Mouse (Mus musculus) urinary bladder, postnatal 4 days (tissue): ENCODE results near the gene Clca1.
"Not testable (repeated sequence)": the region's sequence is repeated elsewhere in the genome, so short reads cannot be mapped to it uniquely, and the experiment has no call there.

Experiments
- DNase-seq, 2 experiments: peaks; one replicate each; pipeline ENCODE4 v3.0.0; 2021 to 2022; ENCODE audit warnings: low spot score in 2 of 2

The Clca1 gene

DNA sequence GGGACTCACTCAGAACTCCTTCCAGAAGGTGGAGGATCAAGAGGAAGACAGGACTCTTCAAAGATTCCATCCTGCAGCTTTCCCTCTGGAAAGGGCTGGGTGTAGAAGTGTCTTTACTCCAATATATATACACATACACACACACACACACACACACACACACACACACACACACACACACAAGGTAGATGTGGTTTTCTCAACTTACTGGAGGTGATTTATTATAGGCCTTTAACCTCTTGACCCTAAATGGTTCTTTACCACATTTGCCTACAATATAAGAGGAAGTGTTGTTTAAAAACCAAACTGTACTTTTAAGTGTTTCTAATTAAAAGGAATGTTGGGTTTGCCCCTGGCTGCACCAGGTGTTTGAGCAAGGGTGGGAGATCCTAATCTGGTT, at the start of gene Clca1:
Clca1 (minus strand) TSS at position 101 of the 400 bp plus-strand sequence.
- DNase-seq: no peak

DNA sequence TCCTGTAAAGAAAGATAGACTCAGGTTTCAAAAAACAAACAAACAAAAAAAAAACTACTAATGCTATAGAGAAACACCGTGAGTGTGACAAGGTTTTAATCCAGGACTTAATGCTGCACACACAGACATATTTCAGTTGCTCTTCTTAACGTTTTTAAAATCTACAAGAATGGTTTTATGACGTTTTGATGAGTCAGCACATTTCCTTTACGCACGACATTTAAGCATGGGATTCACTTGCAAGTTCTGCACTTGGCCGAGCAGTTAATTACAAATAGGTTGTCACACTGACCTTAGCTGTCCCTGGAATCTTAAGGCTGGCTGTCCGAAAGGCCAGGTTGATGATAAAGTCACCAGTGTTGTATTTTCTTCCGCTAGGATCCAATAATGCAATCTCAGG, 48.3 kb upstream of the Clca1 start:
- no peak for DNase-seq

DNA sequence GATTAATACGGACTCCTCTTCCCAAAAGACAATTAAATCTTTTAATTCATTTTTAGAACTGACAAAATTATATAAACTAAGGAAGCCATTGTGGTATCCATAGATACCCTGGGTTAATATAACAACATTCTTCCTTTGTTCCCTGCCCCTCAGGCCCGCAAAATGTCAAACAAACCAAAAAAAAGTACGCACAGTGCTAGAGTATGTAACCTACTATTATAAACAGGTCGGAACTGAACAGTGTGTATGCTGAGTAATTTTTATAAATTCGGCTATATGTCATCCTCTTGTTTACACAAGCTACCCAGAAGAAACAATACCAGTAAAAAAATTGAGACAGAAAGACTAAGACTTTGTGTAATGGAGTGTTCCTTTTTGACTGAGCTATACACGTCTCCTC, 45.8 kb upstream of the Clca1 start:
- no peak for DNase-seq

DNA sequence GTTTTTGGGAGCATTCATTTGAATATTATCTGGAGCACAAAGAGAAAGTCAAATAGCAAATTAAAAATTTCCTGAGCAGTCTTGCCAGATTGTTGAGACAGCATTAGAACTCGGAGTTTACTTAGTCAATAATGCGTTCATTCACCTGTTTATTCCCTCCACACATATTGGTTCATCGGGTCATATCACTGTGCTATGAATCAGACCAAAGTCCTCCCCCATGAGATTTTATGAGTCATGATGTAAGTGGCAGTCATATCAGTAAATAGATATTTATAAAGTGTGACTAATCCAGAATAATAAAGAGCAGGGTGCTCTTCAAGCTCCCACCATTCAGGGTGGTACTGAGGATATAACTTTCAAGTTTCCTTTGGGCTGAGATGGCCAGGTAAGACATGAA, 39.8 kb upstream of the Clca1 start:
- no peak for DNase-seq

DNA sequence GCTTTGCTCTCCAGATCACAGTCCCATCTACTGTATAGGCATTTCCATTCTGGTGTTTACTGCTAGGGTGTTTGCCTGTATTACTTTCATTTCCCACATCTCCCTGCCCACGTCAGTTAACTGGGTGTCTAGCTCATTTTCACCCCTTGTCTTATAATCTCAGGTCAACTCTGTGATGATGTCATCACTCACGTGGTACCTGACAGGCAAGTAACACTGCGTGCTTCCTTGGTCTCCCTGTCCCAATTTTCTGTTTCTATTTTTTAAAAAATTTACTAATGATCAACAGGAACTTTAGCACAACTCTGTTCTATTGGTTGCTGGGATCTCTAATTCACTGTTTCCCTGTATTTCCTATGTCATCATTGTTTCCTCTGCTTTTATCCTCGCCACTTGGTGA, 36.4 kb upstream of the Clca1 start:
- DNase-seq: no peak

DNA sequence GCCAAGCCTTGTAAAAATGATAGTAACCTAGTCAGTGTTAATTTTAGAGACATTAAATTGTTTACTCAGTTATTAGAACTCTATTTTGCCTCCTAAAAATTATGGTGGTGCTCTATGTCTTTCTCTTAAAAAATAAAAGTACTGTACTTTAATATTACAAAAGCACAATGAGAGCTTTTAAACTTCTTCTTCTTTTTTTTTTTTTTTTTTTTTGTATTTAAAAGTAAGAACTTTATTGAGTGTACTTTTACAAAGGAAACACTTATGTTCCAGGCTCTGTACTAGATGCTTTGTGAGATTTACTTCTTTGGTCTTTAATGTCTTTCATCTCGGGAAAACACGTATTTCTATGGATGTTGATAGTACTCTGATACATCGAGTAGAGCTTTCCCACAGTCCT, 22.6 kb upstream of the Clca1 start:
- DNase-seq: not testable (repeated sequence)

DNA sequence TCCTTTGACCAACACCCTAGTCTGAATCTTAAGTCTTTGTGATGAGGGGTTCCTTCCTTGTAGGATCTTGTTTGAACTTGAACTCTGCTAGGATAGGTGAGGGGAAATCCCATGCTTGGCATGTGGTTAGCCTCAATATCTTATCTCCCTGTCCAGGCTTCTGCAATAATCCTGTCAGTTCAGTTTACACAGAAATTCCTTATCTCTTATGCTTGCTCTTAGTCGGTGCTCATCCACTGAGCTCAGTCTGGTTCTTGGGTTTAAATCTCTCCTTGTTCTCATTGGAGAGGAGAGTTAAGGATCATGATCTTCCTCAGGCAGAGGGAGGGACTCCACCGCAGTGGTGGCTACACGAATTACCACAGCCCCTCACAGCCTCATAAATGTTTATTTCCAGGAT, 17.2 kb upstream of the Clca1 start:
- DNase-seq: no peak

DNA sequence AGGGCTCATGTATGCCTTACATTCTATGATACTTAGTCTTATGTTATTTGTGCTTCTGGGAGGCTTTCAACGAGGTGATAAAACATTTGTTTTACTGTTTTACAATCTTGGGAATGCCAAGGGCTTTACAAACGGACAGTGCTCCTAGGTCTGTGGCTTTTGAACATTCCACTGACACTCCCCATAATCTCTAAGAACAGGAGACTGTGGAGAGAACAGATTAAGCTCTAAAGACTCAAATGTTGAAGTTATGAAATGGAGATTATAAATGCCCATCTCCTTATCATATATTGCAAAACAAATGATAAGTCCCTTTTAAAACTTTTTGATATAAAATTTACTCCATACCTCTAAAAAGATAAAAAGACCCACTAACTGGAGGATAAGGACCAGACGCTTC, 6.2 kb upstream of the Clca1 start:
- DNase-seq: no peak

DNA sequence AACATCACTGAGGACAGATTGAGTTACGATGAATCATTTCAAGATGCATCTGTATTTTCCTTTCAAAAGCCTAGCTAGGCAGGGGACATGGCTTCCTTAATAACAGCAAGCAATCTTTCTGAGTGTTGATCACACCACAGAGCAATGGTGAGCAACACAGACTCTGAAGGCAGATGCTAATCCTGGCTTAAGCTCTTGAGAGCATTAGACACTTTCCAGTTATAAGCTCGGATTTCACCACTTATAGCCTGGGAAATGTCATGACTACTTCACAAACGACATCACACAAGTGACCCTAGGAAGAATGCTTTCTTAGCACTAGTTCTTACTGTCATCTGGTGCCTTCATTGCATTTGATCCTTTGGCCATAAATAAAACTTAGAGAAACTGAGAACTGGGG, 4.5 kb downstream of the Clca1 start:
- DNase-seq: no peak

DNA sequence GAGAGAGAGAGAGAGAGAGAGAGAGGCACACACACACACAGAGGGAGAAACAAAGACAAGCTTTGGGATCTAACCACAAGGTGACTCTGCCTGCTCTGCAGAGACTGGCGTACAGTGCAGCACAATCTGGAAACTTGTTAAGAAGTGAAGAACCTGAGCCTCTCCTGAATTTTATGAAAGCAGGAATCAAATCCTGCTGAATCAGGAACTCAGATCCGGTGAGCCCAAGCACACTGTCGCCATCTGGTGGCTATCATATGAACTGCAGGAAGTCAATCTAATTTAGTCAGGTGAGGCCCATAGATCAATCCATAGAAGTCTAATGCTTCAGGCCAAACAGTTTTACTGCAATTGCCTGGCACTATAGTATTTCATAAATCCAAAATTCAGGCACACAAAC, 5.8 kb downstream of the Clca1 start:
- no peak for DNase-seq

DNA sequence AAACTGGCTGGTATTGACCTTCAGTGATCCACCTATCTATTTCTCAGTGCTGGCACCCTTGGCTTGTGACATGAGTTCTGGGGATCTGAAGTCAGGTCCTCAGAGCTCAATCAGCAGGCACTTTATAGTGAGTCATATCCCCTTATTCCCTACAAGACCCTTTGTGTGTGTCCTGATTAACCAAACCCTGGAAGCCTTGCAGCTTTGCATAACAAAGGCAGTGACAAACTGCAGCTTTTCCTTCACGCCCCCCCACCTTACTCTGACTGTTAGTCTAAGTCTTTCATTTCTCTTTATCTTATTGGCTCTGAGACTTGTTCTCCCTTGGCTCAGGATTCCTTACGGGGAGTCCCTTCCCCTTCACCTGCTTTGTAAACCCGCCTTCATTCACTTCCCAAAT, 14.8 kb downstream of the Clca1 start:
- no peak for DNase-seq

DNA sequence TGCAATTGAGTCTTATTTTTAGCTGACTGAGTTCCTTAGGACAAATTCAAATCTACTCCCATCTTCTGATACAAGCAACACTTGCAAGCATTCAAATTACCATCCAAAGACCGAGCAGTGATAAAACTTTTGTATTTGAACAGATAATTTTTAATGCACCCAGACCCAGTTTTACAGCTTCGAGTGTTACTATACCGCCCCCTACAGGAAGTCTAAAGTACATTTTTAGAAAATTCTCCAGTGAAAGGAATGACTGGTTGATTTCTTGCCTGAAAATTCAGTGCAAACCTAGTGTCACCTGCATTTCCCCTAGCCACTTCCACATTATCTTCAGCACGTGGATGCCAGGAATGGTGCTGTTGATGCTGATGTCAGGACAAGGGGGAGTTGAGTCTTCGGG, 28.2 kb downstream of the Clca1 start:
- DNase-seq: no peak

DNA sequence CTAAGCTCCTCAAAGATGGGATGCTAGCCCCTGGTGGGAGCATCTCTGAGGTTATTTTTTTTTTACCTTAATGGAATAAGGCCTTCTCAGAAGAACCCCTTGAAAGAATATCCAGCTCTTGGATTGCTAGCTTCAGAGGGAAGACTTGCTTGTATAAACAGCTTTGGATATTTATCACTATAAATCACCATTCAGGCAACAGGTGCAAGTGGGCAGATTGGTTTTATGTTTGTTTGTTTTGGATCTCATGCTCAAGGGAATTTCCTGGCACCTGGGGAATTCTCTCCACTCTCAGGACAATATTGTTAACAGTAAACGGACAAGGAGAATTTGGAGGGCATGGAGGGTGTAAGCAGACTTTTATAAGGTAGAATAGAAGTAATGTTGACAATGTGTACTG, 31.7 kb downstream of the Clca1 start:
- DNase-seq: no peak

DNA sequence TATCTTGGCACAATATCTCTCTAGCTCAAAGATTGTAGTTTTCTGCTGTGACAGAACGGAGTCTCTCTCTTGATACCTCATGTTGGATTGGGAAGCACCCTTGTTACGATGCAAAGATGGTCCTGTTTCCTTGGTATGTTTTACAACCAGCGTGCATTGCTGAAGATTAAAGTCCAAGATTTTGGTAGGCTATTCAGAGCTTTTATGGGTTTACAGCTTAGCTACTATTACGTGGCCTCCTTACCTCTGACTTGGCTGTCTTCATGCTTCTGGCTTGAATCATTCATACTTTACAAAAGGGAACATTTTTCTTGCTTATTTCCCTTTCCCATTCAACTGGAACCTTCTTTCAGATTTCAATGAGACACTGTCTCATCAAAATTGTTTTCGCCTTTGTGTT, 39.5 kb downstream of the Clca1 start:
- DNase-seq: no peak

DNA sequence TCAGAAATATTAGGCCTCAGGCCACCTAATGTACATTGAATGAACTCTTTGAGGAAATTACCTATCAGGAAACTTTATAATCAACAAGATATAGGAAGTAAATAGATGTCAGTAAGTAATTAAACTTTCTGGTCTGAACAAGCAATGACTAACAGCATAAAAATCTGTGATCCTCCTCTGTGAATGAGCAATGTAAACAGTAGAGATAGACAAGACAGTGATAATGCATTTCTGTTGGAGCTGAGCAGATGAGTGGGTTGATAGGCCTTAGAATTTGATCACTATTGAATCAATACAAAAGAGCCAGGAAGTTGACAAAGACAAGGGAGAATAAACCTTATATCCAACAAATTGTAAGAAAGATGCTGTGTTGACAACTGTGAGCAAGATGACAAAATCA, 40.0 kb downstream of the Clca1 start:
- DNase-seq: no peak

DNA sequence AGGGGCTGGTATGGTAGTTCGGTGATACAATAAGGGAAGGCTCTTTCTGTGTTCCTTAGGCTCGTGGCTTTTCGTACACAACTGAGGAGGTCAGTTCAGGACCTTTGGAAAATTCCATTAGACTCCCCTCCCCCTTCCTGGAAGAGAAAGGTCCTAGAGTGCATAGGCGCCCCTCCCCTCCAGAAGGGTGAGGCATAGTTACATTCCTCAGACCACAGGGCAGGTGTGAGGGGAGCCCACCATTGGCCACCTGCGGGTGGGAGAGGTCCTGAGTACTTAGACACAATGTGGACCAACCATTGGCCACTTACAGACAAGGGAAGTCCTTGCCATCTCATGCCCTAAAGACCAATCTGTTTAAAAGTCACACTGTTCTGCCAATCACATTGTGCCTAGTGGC, 46.7 kb downstream of the Clca1 start:
- no peak for DNase-seq

DNA sequence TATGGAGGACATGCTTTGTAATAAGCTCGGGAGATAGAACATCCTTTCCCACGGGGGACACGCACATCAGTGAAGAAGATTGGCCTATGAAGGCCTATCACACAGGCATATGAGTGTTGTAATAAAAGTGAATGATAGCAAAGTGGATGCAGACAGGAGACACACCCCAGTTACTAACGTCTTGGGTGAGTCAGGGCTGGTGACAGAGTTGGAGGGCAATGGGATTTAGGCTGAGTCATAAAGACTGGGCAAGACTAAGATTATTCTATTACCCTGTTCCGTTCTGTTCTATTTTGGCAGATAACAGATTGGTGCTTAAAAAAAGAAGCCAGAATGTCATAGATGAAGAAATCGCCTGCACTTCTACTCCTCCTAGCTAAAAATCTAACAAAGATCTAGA, 52.0 kb downstream of the Clca1 start:
- no peak for DNase-seq

DNA sequence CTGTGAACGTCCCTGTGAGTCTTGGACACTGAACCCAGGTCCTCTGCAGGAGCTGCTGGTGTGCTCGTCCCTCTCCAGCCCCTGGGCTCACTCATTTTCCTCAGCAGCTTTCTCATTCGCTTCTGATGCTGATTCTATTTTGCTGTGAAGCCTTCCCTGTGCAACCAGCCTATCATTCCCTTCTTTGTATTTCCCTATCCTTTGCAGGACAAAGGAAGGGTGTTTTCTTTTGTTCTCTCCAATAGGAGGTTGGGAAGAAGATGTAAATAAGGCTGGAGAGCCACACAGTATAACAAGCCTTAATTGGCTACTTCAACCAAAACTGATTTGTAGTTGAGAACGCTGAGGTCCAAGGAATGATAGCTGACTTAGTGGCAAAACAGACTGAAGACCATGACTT, 54.9 kb downstream of the Clca1 start:
- no peak for DNase-seq

DNA sequence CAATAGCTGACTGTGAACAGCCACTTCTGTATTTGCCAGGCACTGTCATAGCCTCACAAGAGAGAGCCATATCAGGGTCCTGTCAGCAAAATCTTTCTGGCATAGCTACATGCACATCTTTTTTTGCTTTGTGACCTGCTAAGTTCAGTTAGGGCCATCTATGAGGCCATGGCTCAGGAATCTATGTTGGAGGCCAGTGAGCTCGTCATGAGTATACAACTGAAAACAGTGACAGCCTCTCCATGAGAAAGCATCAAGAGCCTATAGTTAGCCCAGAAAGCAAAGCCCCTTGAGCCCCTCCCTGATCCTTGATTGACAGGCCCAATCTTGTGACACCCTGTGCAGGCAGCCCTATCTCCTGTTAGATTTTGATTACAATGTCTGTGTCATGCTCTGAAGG, 56.5 kb downstream of the Clca1 start:
- no peak for DNase-seq

DNA sequence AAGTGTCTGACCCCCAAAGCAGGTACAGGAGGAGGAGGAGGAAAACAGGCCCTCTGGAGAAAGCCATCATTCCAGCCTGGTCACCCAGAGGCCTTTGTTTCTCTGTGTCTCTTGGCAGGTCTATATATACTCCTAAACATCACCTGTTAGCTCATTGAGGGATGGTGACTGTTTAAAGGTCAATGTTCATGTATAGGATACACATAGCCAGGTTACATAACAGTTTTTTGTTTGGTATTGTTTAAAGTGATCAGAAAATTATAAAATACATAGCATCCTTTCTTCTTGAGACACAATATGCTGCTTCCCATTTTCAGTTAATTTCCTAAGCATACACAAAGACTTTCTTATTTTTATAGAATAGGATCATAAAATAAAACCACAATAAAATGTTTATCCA, 57.6 kb downstream of the Clca1 start, which contains the start of gene Clca4a:
Clca4a (minus strand) TSS at position 101 of the 400 bp plus-strand sequence.
- no peak for DNase-seq

DNA sequence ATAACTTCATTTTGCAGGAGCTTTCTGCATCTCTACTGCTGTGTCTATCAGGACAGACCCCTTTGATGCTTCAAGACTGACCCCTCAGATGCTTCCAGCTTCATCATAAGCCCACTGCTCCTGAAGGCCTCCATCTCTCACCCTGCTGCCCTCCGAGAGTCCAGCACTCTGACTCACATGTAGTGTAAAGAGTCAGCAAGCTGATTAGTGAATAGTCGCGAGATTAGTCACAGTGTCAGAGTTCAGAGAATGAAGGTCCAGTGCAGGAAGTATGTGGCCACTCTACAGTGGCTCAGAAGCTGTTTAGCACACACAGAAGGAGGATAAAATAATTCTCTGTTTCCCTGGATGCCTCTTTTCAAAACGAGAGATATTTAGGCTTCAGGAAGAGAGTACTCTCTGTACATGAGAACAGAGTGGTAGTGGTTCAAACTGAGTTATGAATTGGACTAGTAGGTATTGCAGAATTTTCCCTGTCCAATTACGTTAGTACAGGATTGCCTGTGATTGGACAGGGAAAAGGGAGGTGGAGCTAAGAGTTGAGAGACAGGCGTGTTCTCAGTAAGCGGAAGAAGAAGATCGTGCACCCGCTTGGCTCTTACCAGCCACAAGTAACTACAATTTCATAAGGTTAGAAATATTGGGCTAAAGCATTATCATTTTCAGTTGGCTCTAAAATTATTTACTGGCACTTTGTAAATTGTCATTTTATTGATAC, 60.9 kb downstream of the Clca1 start:
- DNase-seq: no peak

DNA sequence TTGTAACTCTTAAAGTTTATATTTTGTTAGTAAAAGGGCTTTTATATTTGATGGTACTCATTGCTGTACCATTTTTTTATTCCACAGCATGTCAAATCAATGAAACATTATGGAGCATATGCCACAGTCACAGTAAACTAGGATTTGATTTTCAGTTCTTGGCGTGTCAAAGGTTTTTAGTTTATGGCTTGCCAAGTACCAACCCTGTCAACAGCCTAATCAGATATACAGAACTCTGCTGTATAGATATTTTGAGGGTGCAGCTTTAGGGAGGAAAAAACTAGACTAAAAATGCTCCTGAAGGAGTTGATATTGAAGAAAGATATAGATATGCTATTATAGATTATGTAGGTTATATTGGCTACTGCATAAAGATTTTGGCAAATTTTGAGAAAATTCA, 62.8 kb downstream of the Clca1 start:
- no peak for DNase-seq

DNA sequence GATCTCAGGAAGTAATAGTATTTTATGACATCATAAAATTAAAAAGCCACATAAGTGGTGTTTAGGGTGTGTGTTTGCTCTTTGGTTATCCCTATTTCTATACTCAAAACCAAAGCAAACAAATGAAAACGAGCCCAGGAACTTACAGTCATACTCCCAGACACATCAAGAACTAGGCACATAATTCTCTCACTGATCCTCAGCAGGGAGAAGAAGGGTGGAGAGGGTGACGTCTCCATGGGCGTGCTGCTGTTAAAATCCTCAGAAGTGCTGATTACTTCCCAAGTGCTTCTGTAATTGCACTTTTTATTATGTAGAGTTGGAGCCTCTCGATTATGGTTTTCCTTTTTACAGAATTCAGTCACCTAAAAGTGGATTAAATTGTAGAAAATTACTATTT, 66.5 kb downstream of the Clca1 start:
- DNase-seq: no peak
